Mouse (Mus musculus) cerebellum, adult 2 months (tissue): ENCODE measurements at regions not wholly inside any gene's neighbourhood (a gene's known extent, or its start where the extent isn't known, plus 50 kb on each side); places are given as distances from the start of the nearest gene placed in this dataset.

ENCODE experiments used
- CTCF ChIP-seq: fragments of 200-500 bp; IDR thresholded peaks from 2 replicates; pipeline ENCODE4 v1.5.1; 2011; ENCODE audit warnings: low read depth, mild to moderate bottlenecking, control low read depth, low read length, moderate library complexity, borderline replicate concordance; ENCODE audit not compliant: insufficient read depth
- POLR2A ChIP-seq: fragments of 200-500 bp; IDR thresholded peaks from 2 replicates; pipeline ENCODE4 v1.6.1; 2011; ENCODE audit warnings: low read length, control low read depth, borderline replicate concordance; ENCODE audit not compliant: insufficient read depth

GRCm38 (mm10) chr12:15676127-15676526, 140.6 kb downstream of the Trib2 start:
- TF ChIP-seq CTCF (no peak), POLR2A (no peak)
